Mouse (Mus musculus) duodenum, adult 2 months (tissue): ENCODE data around the gene Tcp10a. TPM values are rescaled to one million over a fixed set of nuclear protein-coding genes. Genes with fewer than 3 reads are reported as not detected.

ENCODE experiments used
- polyA plus RNA-seq: library from polyadenylated mRNA; depleted of rRNA; stranded (reverse); fragments of >200 nt; gene quantifications from 2 replicates; pipeline ENCODE4 v1.2.3, GENCODE M21; 2012; ENCODE audit warnings: low replicate concordance; rRNA removed

The Tcp10a gene
- polyA plus RNA-seq = not detected in 2 replicates

GRCm38 (mm10) chr17:7324346-7324745 lies at the start of gene Tcp10a:
Tcp10a (plus strand) TSS chr17:7324646.

GRCm38 (mm10) chr17:7352596-7352995 lies 28.1 kb downstream of the Tcp10a start, which contains the start of gene Ttll2:
Ttll2 (minus strand) TSS chr17:7352696.

GRCm38 (mm10) chr17:7371879-7372278 lies 47.4 kb downstream of the Tcp10a start, which contains the start of gene Gm49630:
Gm49630 (minus strand) TSS chr17:7371979.

GRCm38 (mm10) chr17:7385364-7385763 lies 60.9 kb downstream of the Tcp10a start, which contains the start of gene Unc93a2:
Unc93a2 (minus strand) TSS chr17:7385464.

Other genes with a start within 250 kb of the Tcp10a start
- gene Rps6ka2, start 154.5 kb upstream of the Tcp10a start, polyA plus RNA-seq = 1.5 and 1.6 TPM in 2 replicates
- 0.89 and 5.2 TPM in 2 replicates for gene Ttll2, start 28.1 kb downstream of the Tcp10a start, polyA plus RNA-seq
- 2.8 and 19.8 TPM in 2 replicates for gene Gm49630, start 47.3 kb downstream of the Tcp10a start, polyA plus RNA-seq
- gene Unc93a2, start 60.8 kb downstream of the Tcp10a start, polyA plus RNA-seq = 13.6 and 59.8 TPM in 2 replicates